In the genomic region with DNA sequence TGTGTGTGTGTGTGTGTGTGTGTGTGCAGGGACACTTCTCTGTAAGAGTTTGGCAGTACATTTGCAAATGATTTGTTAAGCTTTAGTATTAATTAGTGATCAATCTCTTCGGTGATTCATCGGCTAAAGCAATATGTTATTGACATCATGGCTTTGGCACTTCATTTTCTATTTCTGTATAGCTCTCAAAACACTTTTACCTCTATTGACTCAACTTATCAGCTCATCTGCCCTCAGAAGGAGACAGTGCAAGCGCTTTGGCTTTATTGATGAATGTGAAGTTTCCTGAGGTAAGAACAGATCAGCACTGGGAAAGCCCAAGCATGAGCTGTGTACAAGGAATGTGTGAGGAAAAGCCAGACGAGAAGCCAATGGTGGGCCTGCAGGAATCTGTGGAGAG, we compare ENCODE assay signal across 19 mouse cellular contexts. TPM values are rescaled to one million over a fixed set of nuclear protein-coding genes. Genes with fewer than 3 reads are reported as not detected.
A peak's percentile ranks its signal among the peaks of the same experiment; 100 is the strongest.
DNase-seq lines count a peak whose midpoint lies in the region; ATAC-seq and TF ChIP-seq lines count a peak whose summit lies in the region.
"Had no signal": no experiment of that assay in that cellular context is flagged by ENCODE, and none has a peak within 500 bp of the region (broad histone marks: within the 10 kb centered on the region; RNA-seq: fewer than 3 reads in every experiment).

No protein-coding gene starts in this region.

- H3K27me3 ChIP-seq in liver, adult 2 months (ENCODE audit: control insufficient read depth, insufficient read depth, low read length): no peaks in the 10 kb centered on the region
- no peaks in the 10 kb centered on the region for H3K27me3 ChIP-seq in liver, embryonic 11.5 days (replicated peaks; ENCODE audit: control insufficient read depth, insufficient read depth, low read length)
- H3K27me3 ChIP-seq: CH12.LX, Patski had no signal

- no peak overlapping the region for H3K4me3 ChIP-seq in liver, adult 2 months (ENCODE audit: insufficient read depth, low read depth, low read length)
- H3K4me3 ChIP-seq in liver, embryonic 11.5 days (ENCODE audit: low read depth, low read length): no peak overlapping the region

- no peaks in the 10 kb centered on the region for H3K36me3 ChIP-seq in liver, adult 2 months (ENCODE audit: control insufficient read depth, insufficient read depth, low read length)
- no peaks in the 10 kb centered on the region for H3K36me3 ChIP-seq in liver, embryonic 11.5 days (ENCODE audit: control insufficient read depth, insufficient read depth, low read length)
- H3K36me3 ChIP-seq: G1E had no signal

- WGBS in liver, adult 2 months: 24% methylated on average over 4 of the region's 4 CpGs
- WGBS in liver, embryonic 11.5 days: 78% methylated on average over 4 of the region's 4 CpGs

- DNase-seq in liver, adult 2 months (ENCODE audit: extremely low read depth, low read depth, low spot score): peak; percentile 60
- DNase-seq in liver, embryonic 11.5 days (ENCODE audit: low spot score): no peak
- DNase-seq: adrenal gland, adult 2 months; adrenal gland, adult 8-10 months; adrenal gland, postnatal 10 days; adrenal gland, postnatal 14 days; adrenal gland, postnatal 25 days; adrenal gland, postnatal 36 days; B cell, adult 2 months; cerebellum, adult 11 months; cerebellum, adult 11-12 months; cerebellum, adult 18-20 months; cerebellum, adult 2 months had no signal

- H3K9ac ChIP-seq in liver, adult 2 months (ENCODE audit: low read depth, low read length): no peak overlapping the region
- no peak overlapping the region for H3K9ac ChIP-seq in liver, embryonic 11.5 days (ENCODE audit: low read depth, low read length)

- no peak for ATAC-seq in liver, embryonic 11.5 days (replicated peaks; ENCODE audit: low FRiP score)
- ATAC-seq: activated CD4-positive, CD25-positive, alpha-beta regulatory T cell, adult 4 months; CD4-positive, CD25-positive, alpha-beta regulatory T cell, adult 4 months; Patski had no signal

- H3K4me2 ChIP-seq in liver, embryonic 11.5 days: no peak overlapping the region

- H3K27ac ChIP-seq in liver, adult 2 months (replicated peaks; ENCODE audit: insufficient read depth, low read depth, low read length): no peak overlapping the region
- H3K27ac ChIP-seq in liver, embryonic 11.5 days (ENCODE audit: low read depth, low read length): no peak overlapping the region

- TF ChIP-seq POLR2A in liver, adult 2 months (IDR thresholded peaks at IDR 0.05; ENCODE audit: extremely low read depth, insufficient read depth, low read length): no peak

- H3K79me2 ChIP-seq in liver, adult 2 months (ENCODE audit: control insufficient read depth, insufficient read depth, low read length): no peaks in the 10 kb centered on the region

- peaks cover 8% of the 10 kb centered on the region for H3K4me1 ChIP-seq in liver, adult 2 months (ENCODE audit: control insufficient read depth, insufficient read depth, low read length)
- H3K4me1 ChIP-seq in liver, embryonic 11.5 days (replicated peaks; ENCODE audit: control insufficient read depth, insufficient read depth, low read length): no peaks in the 10 kb centered on the region

- no peaks in the 10 kb centered on the region for H3K9me3 ChIP-seq in liver, embryonic 11.5 days (ENCODE audit: control insufficient read depth, low read length)
- H3K9me3 ChIP-seq: G1E had no signal

- TF ChIP-seq CTCF in liver, adult 2 months (IDR thresholded peaks at IDR 0.05; ENCODE audit: low read depth, low read length): no peak

RNA-seq across cellular contexts. Expression of gene Ccn1, which starts 28.6 kb away (rescaled TPM):
- 4.5 and 4.6 TPM in 2 replicates for total RNA-seq in liver, adult 2 months (2014; rRNA removed)
- polyA plus RNA-seq in liver, adult 2 months (2012; rRNA removed): 6.0 and 7.6 TPM in 2 replicates
- polyA plus RNA-seq in liver, embryonic 11.5 days (2014; fragmentation: Nextera tagmentation; extraction: Ambion mirVana): 14.2 and 16.4 TPM in 2 replicates
- total RNA-seq: CH12.LX, G1E, MEL had no signal
- polyA plus RNA-seq: activated CD4-positive, CD25-positive, alpha-beta regulatory T cell, adult 4 months; CD4-positive, CD25-positive, alpha-beta regulatory T cell, adult 4 months; G1E had no signal

RNA-seq across cellular contexts. Expression of gene Znhit6, which starts 45.2 kb away (rescaled TPM):
- 3.9 and 4.9 TPM in 2 replicates for total RNA-seq in liver, adult 2 months (2014; rRNA removed)
- polyA plus RNA-seq in liver, adult 2 months (2012; rRNA removed): 1.6 and 1.8 TPM in 2 replicates
- 36.0 and 38.5 TPM in 2 replicates for polyA plus RNA-seq in liver, embryonic 11.5 days (2014; fragmentation: Nextera tagmentation; extraction: Ambion mirVana)

Comparison
In these comparisons a context has a peak if more than half of its experiments do, and no peak if none do; other contexts are left out.
1. RNA of gene Znhit6, which starts 45.2 kb away (polyA plus RNA-seq): 36.0 to 38.5 TPM in liver, embryonic 11.5 days; 1.6 to 1.8 TPM in liver, adult 2 months; every median in the first group is over 10 times any median in the second.